Mouse (Mus musculus): ENCODE measurements at regions not wholly inside any gene's neighbourhood (a gene's known extent, or its start where the extent isn't known, plus 50 kb on each side); places are given as distances from the start of the nearest gene placed in this dataset.

DNA sequence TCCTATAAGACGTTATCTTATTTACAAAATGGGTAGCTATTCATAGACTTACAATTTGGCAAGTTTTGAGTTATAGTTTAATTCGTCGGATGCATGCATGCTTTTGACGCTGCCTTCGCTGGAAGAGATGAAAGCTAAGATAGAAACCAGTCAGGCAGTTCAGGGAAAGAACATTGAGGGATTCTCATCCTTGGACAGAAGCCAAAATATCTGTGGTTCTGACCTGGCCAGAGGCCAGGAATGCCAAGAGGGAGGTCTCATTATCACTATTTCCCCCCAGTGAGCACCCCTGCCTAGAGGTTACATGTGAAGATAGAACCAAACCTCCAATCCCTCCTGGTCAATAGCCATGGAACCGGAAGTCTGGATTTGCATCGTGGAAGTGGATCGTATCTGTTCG is 167.1 kb upstream of the Ankrd55 start:
- WGBS, result 76% methylated on average over 9 of the region's 9 CpGs
- Histone ChIP-seq H3K27me3 (ENCODE audit: control insufficient read depth, insufficient read depth, low read length) (no peaks in the 10 kb centered on the region), H3K4me3 (replicated peaks; ENCODE audit: insufficient read depth, low read depth, low read length) (no peak overlapping the region), H3K27ac (ENCODE audit: insufficient read depth, low read length) (no peak overlapping the region), H3K4me1 (ENCODE audit: control insufficient read depth, insufficient read depth, low read length) (peaks cover 14% of the 10 kb centered on the region)
- DNase-seq, result no peak
- TF ChIP-seq POLR2A (IDR thresholded peaks at IDR 0.05; ENCODE audit: borderline replicate concordance, insufficient read depth, low read length), result no peak
- no peak for TF ChIP-seq CTCF (IDR thresholded peaks at IDR 0.05; ENCODE audit: borderline replicate concordance, insufficient read depth, low read depth, low read length)

DNA sequence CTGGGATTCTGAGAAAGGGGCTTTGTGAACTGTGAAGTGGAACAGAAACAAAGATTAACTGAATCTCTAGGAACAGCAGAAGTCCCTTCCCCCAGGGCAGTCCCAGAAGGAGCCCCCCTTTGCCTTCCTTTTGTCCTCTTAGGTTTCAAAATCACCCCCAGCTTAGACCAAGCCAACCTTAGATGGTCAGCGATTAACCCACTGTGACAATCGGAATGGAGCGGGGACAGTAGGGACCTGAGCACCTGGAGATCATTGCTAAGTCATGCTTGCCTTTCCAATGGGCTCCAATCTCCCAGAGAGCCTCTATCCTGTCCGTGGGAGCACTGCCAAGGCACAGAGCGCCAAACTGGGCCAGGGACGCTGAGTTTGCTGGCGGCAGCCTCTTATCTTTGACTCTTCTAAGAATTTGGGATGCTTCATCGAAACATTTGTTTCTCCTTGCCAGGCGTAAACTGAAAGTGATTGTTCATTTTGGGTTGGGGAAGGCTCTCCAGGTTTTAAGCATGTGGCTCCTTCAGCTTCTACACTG is 165.3 kb upstream of the Ankrd55 start:
- Histone ChIP-seq H3K4me3 (replicated peaks; ENCODE audit: insufficient read depth, low read depth, low read length) (no peak overlapping the region), H3K27ac (ENCODE audit: insufficient read depth, low read length) (no peak overlapping the region), H3K27me3 (ENCODE audit: control insufficient read depth, insufficient read depth, low read length) (no peaks in the 10 kb centered on the region), H3K4me1 (ENCODE audit: control insufficient read depth, insufficient read depth, low read length) (peaks cover 3% of the 10 kb centered on the region; the same call in 1 of the 2 replicates)
- WGBS, result 17% methylated on average over 9 of the region's 9 CpGs
- peak; percentile 36 to 53 for DNase-seq
- no peak for TF ChIP-seq CTCF (IDR thresholded peaks at IDR 0.05; ENCODE audit: borderline replicate concordance, insufficient read depth, low read depth, low read length)
- TF ChIP-seq POLR2A (IDR thresholded peaks at IDR 0.05; ENCODE audit: borderline replicate concordance, insufficient read depth, low read length), result no peak

DNA sequence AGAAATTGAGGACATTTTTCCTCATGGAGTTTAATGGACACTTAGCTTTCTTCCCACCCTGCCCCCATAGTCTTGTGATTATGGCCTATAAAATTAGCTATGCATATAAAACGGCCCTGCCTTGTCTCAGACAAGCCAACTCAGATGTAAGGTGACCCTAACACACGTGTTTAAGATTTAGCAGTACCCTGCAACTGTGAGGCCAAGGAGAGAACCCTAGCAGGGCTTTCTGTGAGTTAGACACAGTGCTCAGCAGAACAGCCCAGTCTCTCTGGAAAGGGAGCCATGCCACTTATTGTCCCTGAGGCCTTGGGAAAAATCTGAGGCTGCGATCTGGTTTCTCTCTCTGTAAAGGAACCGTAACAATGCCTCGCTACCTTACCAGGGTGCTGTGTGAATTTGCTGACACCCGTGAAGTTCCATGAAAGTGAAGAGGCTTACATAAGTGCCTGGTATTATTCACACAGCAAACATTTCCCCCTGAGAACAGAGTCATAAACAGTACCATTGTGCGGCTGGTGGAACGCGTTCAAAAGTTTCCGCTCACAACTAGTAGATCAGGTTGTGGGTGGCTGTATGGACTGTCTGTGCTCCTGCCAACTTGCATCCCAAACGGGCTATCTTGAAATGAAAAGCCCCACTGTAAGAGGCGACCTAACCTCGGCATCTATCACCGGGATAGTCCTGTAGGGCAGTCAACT is 162.3 kb upstream of the Ankrd55 start:
- 81% methylated on average over 14 of the region's 14 CpGs for WGBS
- H3K27ac ChIP-seq (ENCODE audit: insufficient read depth, low read length), result no peak overlapping the region
- no peaks in the 10 kb centered on the region for H3K27me3 ChIP-seq (ENCODE audit: control insufficient read depth, insufficient read depth, low read length)
- no peak for TF ChIP-seq CTCF (IDR thresholded peaks at IDR 0.05; ENCODE audit: borderline replicate concordance, insufficient read depth, low read depth, low read length)
- no peak for TF ChIP-seq POLR2A (IDR thresholded peaks at IDR 0.05; ENCODE audit: borderline replicate concordance, insufficient read depth, low read length)
- DNase-seq, result no peak
- no peak overlapping the region for H3K4me3 ChIP-seq (replicated peaks; ENCODE audit: insufficient read depth, low read depth, low read length)
- H3K4me1 ChIP-seq (ENCODE audit: control insufficient read depth, insufficient read depth, low read length), result peaks cover 3% of the 10 kb centered on the region

DNA sequence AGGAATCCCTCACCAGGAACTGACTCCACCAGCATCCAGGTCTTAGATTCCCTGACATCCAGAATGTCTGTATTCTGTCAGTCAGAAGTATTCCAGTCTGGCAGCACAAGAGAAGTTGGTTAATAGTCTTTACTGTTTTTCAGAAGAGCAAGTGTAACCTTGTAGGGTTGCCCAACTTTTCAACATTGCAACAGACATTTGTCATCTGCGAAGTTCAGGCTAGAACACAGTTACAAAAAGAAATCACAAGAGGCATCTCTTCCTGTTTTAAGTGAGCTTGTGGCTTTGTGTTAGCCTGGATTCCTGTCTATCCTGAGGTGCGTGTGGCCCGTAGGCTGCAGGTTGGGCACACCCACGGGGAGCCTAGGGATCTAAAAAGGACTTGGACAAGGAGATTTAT is 158.0 kb upstream of the Ankrd55 start:
- no peak for TF ChIP-seq POLR2A (IDR thresholded peaks at IDR 0.05; ENCODE audit: borderline replicate concordance, insufficient read depth, low read length)
- 93% methylated on average over 4 of the region's 4 CpGs for WGBS
- Histone ChIP-seq H3K27ac (ENCODE audit: insufficient read depth, low read length) (no peak overlapping the region), H3K27me3 (ENCODE audit: control insufficient read depth, insufficient read depth, low read length) (no peaks in the 10 kb centered on the region), H3K4me3 (replicated peaks; ENCODE audit: insufficient read depth, low read depth, low read length) (no peak overlapping the region), H3K4me1 (ENCODE audit: control insufficient read depth, insufficient read depth, low read length) (no peaks in the 10 kb centered on the region; the same call in 1 of the 2 replicates)
- no peak for DNase-seq

DNA sequence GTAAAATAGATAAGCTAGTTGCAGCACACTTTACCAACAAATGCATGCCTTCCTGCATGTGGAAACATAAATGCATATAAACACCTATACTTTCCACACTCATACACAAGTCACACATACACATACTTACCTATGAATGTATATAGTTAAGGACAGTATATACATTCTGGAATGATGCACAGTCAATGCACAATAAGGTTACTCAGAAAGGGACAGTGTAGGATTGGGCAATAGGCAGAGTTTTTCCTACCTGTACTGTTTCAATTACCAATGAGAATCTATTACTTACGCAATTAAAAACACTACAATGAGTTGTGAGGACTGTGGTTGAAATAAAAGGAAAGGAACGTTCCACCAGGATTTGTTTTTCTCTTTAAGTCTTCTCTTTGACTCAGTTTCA is 157.5 kb upstream of the Ankrd55 start:
- DNase-seq, result no peak
- H3K27ac ChIP-seq (ENCODE audit: insufficient read depth, low read length), result no peak overlapping the region
- WGBS, result 88% methylated on average over 2 of the region's 2 CpGs
- no peaks in the 10 kb centered on the region; the same call in 1 of the 2 replicates for H3K4me1 ChIP-seq (ENCODE audit: control insufficient read depth, insufficient read depth, low read length)
- no peak overlapping the region for H3K4me3 ChIP-seq (replicated peaks; ENCODE audit: insufficient read depth, low read depth, low read length)
- no peak for TF ChIP-seq CTCF (IDR thresholded peaks at IDR 0.05; ENCODE audit: borderline replicate concordance, insufficient read depth, low read depth, low read length)
- H3K27me3 ChIP-seq (ENCODE audit: control insufficient read depth, insufficient read depth, low read length), result no peaks in the 10 kb centered on the region

DNA sequence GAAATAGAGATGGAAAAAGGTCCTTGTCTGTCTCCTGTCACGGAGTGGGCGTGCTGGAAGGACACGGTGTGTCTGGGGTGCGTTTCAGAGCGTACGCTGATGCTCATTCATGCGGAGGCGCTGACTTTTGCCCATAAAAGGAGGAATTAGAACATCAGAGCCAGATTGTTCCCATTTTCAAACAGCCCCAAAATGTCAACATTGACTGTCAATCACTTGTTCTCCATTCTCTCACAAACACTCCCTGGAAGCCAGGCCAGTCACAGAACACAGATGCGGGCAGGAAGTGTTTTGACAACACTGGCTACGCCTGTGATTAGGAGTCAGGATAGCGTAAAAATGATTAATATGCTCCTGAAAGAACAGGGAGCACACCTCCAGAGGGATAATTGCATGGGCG is 157.1 kb upstream of the Ankrd55 start:
- TF ChIP-seq POLR2A (IDR thresholded peaks at IDR 0.05; ENCODE audit: borderline replicate concordance, insufficient read depth, low read length) (no peak), CTCF (IDR thresholded peaks at IDR 0.05; ENCODE audit: borderline replicate concordance, insufficient read depth, low read depth, low read length) (no peak)
- H3K27me3 ChIP-seq (ENCODE audit: control insufficient read depth, insufficient read depth, low read length), result no peaks in the 10 kb centered on the region
- no peak for DNase-seq
- H3K4me1 ChIP-seq (ENCODE audit: control insufficient read depth, insufficient read depth, low read length), result no peaks in the 10 kb centered on the region; the same call in 1 of the 2 replicates
- WGBS, result 36% methylated on average over 12 of the region's 12 CpGs
- no peak overlapping the region for H3K4me3 ChIP-seq (replicated peaks; ENCODE audit: insufficient read depth, low read depth, low read length)
- H3K27ac ChIP-seq (ENCODE audit: insufficient read depth, low read length), result no peak overlapping the region

DNA sequence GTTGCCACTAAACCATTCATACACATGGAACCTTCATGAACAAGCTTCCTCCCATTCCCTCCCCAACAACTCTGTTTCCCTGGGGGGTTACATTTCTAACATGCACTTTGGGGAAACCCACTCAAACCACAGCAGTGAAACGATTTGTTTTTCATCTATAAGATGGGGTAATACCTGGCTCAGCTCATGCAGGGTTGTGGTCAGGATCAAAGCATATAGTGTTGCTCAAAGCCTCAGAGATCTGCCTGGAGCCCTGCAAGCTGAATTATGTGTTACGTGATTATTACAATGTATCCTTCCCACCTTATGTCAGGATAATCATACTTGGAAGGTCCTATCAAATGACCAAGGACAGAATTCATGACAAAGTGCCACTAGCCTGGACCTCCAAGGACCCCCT is 154.5 kb upstream of the Ankrd55 start:
- no peaks in the 10 kb centered on the region for H3K27me3 ChIP-seq (ENCODE audit: control insufficient read depth, insufficient read depth, low read length)
- TF ChIP-seq POLR2A (IDR thresholded peaks at IDR 0.05; ENCODE audit: borderline replicate concordance, insufficient read depth, low read length), result no peak
- TF ChIP-seq CTCF (IDR thresholded peaks at IDR 0.05; ENCODE audit: borderline replicate concordance, insufficient read depth, low read depth, low read length), result no peak
- no peak overlapping the region for H3K4me3 ChIP-seq (replicated peaks; ENCODE audit: insufficient read depth, low read depth, low read length)
- H3K4me1 ChIP-seq (ENCODE audit: control insufficient read depth, insufficient read depth, low read length), result no peaks in the 10 kb centered on the region; the same call in 1 of the 2 replicates
- DNase-seq, result no peak
- H3K27ac ChIP-seq (ENCODE audit: insufficient read depth, low read length), result no peak overlapping the region
- 93% methylated on average over 2 of the region's 2 CpGs for WGBS

DNA sequence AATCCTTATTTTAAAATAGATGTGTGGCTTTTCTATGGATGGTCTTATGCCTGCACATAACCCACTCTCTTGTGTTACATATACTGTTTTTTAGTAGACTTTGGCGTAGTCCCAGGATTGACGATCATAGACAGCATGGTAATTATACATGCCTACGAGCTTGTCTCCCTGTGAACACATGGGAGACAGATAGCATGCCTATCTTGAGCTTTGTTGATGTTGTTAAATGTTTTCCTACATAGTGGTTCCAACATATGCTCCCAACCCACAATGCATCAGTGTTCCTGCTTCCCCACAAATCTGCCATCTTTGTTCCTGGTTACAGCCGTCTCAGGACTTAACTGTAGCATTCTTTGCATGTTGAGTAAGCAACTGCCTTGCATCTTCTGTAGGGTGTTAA is 153.6 kb upstream of the Ankrd55 start:
- 82% methylated on average over 4 of the region's 4 CpGs for WGBS
- H3K27me3 ChIP-seq (ENCODE audit: control insufficient read depth, insufficient read depth, low read length), result no peaks in the 10 kb centered on the region
- no peak overlapping the region for H3K4me3 ChIP-seq (replicated peaks; ENCODE audit: insufficient read depth, low read depth, low read length)
- no peaks in the 10 kb centered on the region; the same call in 1 of the 2 replicates for H3K4me1 ChIP-seq (ENCODE audit: control insufficient read depth, insufficient read depth, low read length)
- no peak overlapping the region for H3K27ac ChIP-seq (ENCODE audit: insufficient read depth, low read length)
- TF ChIP-seq POLR2A (IDR thresholded peaks at IDR 0.05; ENCODE audit: borderline replicate concordance, insufficient read depth, low read length) (no peak), CTCF (IDR thresholded peaks at IDR 0.05; ENCODE audit: borderline replicate concordance, insufficient read depth, low read depth, low read length) (no peak)
- DNase-seq, result no peak

All from cerebellum, adult 2 months (tissue).